Mouse (Mus musculus): ENCODE results near the gene Trap1.

- TF ChIP-seq CTCF (IDR thresholded peaks at IDR 0.05; ENCODE audit: extremely low read depth, insufficient read depth, insufficient read length, insufficient replicate concordance): no peak
- TF ChIP-seq POLR2A (IDR thresholded peaks at IDR 0.05; ENCODE audit: low read depth, low read length): no peak
Measured at GRCm38 (mm10) chr16:4045524-4045923, 32.1 kb downstream of the Trap1 start.
